Mouse (Mus musculus) forebrain, embryonic 15.5 days (tissue): Measurements from ENCODE around the gene Olfml1. TPM values are rescaled to one million over a fixed set of nuclear protein-coding genes. Genes with fewer than 3 reads are reported as not detected.

Experiments used
- ATAC-seq: fragments of 200-750 bp; cut with Nextera tagmentation; replicated peaks from 2 replicates; pipeline ENCODE4 v1.8.0; 2017; ENCODE audit warnings: mild to moderate bottlenecking, moderate TSS enrichment, moderate library complexity
- H3K27ac ChIP-seq: fragments of 300-500 bp; sonication (generic); replicated peaks from 2 replicates; pipeline ENCODE4 v1.5.1; 2015; ENCODE audit warnings: mild to moderate bottlenecking, inconsistent platforms
- H3K27me3 ChIP-seq: fragments of 300-500 bp; sonication (generic); 2 replicates; pipeline ENCODE4 v1.6.1; 2015; ENCODE audit warnings: inconsistent platforms
- H3K36me3 ChIP-seq: fragments of 300-500 bp; sonication (generic); 2 replicates; pipeline ENCODE4 v1.6.1; 2015; ENCODE audit warnings: mild to moderate bottlenecking, inconsistent platforms
- H3K4me1 ChIP-seq: fragments of 300-500 bp; sonication (generic); 2 replicates; pipeline ENCODE4 v1.6.1; 2015; ENCODE audit warnings: inconsistent platforms
- H3K4me2 ChIP-seq: fragments of 300-500 bp; sonication (generic); replicated peaks from 2 replicates; pipeline ENCODE4 v1.6.1; 2015; ENCODE audit warnings: mild to moderate bottlenecking, inconsistent platforms
- H3K4me3 ChIP-seq: fragments of 300-500 bp; sonication (generic); 2 replicates; pipeline ENCODE4 v1.5.1; 2015; ENCODE audit warnings: mild to moderate bottlenecking, inconsistent platforms
- H3K9ac ChIP-seq: fragments of 300-500 bp; sonication (generic); replicated peaks from 2 replicates; pipeline ENCODE4 v1.6.1; 2015; ENCODE audit warnings: mild to moderate bottlenecking, inconsistent platforms
- H3K9me3 ChIP-seq: fragments of 300-500 bp; sonication (generic); 2 replicates; pipeline ENCODE4 v1.6.1; 2016; ENCODE audit warnings: inconsistent platforms
- WGBS: fragments of 180-500 bp; shearing (Covaris S2); methylation state at CpG from one replicate; pipeline ENCODE4 v1.1.7; 2015; ENCODE audit warnings: mixed read lengths; 5-methylcytosine and 5-hydroxymethylcytosine counted together
- polyA plus RNA-seq: library from polyadenylated mRNA; unstranded; fragments of >200 nt; fragmentation: Nextera tagmentation; extraction: Ambion mirVana; gene quantifications from 2 replicates; pipeline ENCODE4 v1.2.1, GENCODE M21; 2015

Olfml1 gene
- polyA plus RNA-seq, result 2.2 and 2.7 TPM in 2 replicates

- no peaks in the 10 kb centered on the region for H3K27me3 ChIP-seq
- no peak within 1 kb of the TSS for H3K27ac ChIP-seq
- no peaks in the 10 kb centered on the region for H3K4me1 ChIP-seq
- no peak within 1 kb of the TSS for H3K4me3 ChIP-seq
- WGBS, result 57% methylated on average over 7 of the region's 7 CpGs
- no peak for ATAC-seq
- H3K36me3 ChIP-seq, result no peaks in the 10 kb centered on the region
- no peaks in the 10 kb centered on the region for H3K9me3 ChIP-seq
- H3K4me2 ChIP-seq, result no peak within 1 kb of the TSS
- no peak within 1 kb of the TSS for H3K9ac ChIP-seq
Observed at GRCm38 (mm10) chr7:107567261-107567671, at the start of gene Olfml1. Olfml1 (plus strand) TSS chr7:107567446.

GRCm38 (mm10) chr7:107519256-107520025 is 47.8 kb upstream of the Olfml1 start:
- 58% methylated on average over 12 of the region's 12 CpGs for WGBS
- H3K4me3 ChIP-seq, result no peak overlapping the region
- ATAC-seq, result peak; percentile 56

GRCm38 (mm10) chr7:107521411-107521810 is 45.8 kb upstream of the Olfml1 start:
- Histone ChIP-seq H3K27ac (no peak overlapping the region), H3K27me3 (no peaks in the 10 kb centered on the region), H3K4me3 (no peak overlapping the region), H3K36me3 (no peaks in the 10 kb centered on the region), H3K9ac (no peak overlapping the region), H3K9me3 (no peaks in the 10 kb centered on the region), H3K4me2 (no peak overlapping the region), H3K4me1 (peaks cover 12% of the 10 kb centered on the region)
- 89% methylated on average over 6 of the region's 6 CpGs for WGBS
- no peak for ATAC-seq

More at GRCm38 (mm10) chr7:107519256-107520025, 47.8 kb upstream of the Olfml1 start:
- Histone ChIP-seq H3K9me3 (no peaks in the 10 kb centered on the region), H3K4me2 (no peak overlapping the region), H3K36me3 (no peaks in the 10 kb centered on the region), H3K27me3 (no peaks in the 10 kb centered on the region), H3K27ac (no peak overlapping the region), H3K4me1 (peaks cover 18% of the 10 kb centered on the region), H3K9ac (no peak overlapping the region)

- no peaks in the 10 kb centered on the region for H3K9me3 ChIP-seq
- H3K4me2 ChIP-seq, result no peak overlapping the region
- H3K9ac ChIP-seq, result no peak overlapping the region
- no peak overlapping the region for H3K4me3 ChIP-seq
- H3K27me3 ChIP-seq, result no peaks in the 10 kb centered on the region
- no peak overlapping the region for H3K27ac ChIP-seq
- peak; percentile 72; the same call in 1 of the 2 replicates for ATAC-seq
- no peaks in the 10 kb centered on the region for H3K36me3 ChIP-seq
- no peaks in the 10 kb centered on the region for H3K4me1 ChIP-seq
- WGBS, result 6% methylated on average over 1 of the region's 1 CpGs
Observed at GRCm38 (mm10) chr7:107526299-107526698, 40.9 kb upstream of the Olfml1 start.

- no peaks in the 10 kb centered on the region for H3K27me3 ChIP-seq
- WGBS, result 57% methylated on average over 3 of the region's 3 CpGs
- H3K4me2 ChIP-seq, result no peak overlapping the region
- H3K9me3 ChIP-seq, result no peaks in the 10 kb centered on the region
- no peak overlapping the region for H3K9ac ChIP-seq
- H3K4me3 ChIP-seq, result no peak overlapping the region
- H3K4me1 ChIP-seq, result no peaks in the 10 kb centered on the region
- H3K27ac ChIP-seq, result no peak overlapping the region
- ATAC-seq, result peak; percentile 53
- no peaks in the 10 kb centered on the region for H3K36me3 ChIP-seq
Observed at GRCm38 (mm10) chr7:107528169-107528772, 39.0 kb upstream of the Olfml1 start.

- no peaks in the 10 kb centered on the region for H3K27me3 ChIP-seq
- H3K4me1 ChIP-seq, result no peaks in the 10 kb centered on the region
- H3K4me3 ChIP-seq, result no peak overlapping the region
- H3K27ac ChIP-seq, result no peak overlapping the region
- no peak overlapping the region for H3K4me2 ChIP-seq
- no peaks in the 10 kb centered on the region for H3K36me3 ChIP-seq
- ATAC-seq, result no peak
- no peaks in the 10 kb centered on the region for H3K9me3 ChIP-seq
- H3K9ac ChIP-seq, result no peak overlapping the region
- WGBS, result 84% methylated on average over 5 of the region's 5 CpGs
Observed at GRCm38 (mm10) chr7:107529364-107529763, 37.9 kb upstream of the Olfml1 start.

- H3K4me3 ChIP-seq, result no peak overlapping the region
- no peaks in the 10 kb centered on the region for H3K9me3 ChIP-seq
- no peak overlapping the region for H3K9ac ChIP-seq
- H3K36me3 ChIP-seq, result no peaks in the 10 kb centered on the region
- 81% methylated on average over 4 of the region's 4 CpGs for WGBS
- no peaks in the 10 kb centered on the region for H3K27me3 ChIP-seq
- no peak overlapping the region for H3K4me2 ChIP-seq
- ATAC-seq, result no peak
- H3K4me1 ChIP-seq, result no peaks in the 10 kb centered on the region
- H3K27ac ChIP-seq, result no peak overlapping the region
Observed at GRCm38 (mm10) chr7:107535311-107535710, 31.9 kb upstream of the Olfml1 start.

GRCm38 (mm10) chr7:107536516-107536915 is 30.7 kb upstream of the Olfml1 start:
- Histone ChIP-seq H3K4me1 (no peaks in the 10 kb centered on the region), H3K4me2 (no peak overlapping the region), H3K36me3 (no peaks in the 10 kb centered on the region), H3K4me3 (no peak overlapping the region), H3K27ac (no peak overlapping the region), H3K9me3 (no peaks in the 10 kb centered on the region), H3K9ac (no peak overlapping the region), H3K27me3 (no peaks in the 10 kb centered on the region)
- WGBS, result 22% methylated on average over 6 of the region's 6 CpGs
- no peak for ATAC-seq

- Histone ChIP-seq H3K4me2 (no peak overlapping the region), H3K9ac (no peak overlapping the region), H3K27ac (no peak overlapping the region), H3K27me3 (no peaks in the 10 kb centered on the region), H3K36me3 (no peaks in the 10 kb centered on the region), H3K4me3 (no peak overlapping the region), H3K9me3 (no peaks in the 10 kb centered on the region), H3K4me1 (no peaks in the 10 kb centered on the region)
- no peak for ATAC-seq
- 63% methylated on average over 4 of the region's 4 CpGs for WGBS
Observed at GRCm38 (mm10) chr7:107540034-107540433, 27.2 kb upstream of the Olfml1 start.

- Histone ChIP-seq H3K9ac (no peak overlapping the region), H3K36me3 (no peaks in the 10 kb centered on the region), H3K27ac (no peak overlapping the region), H3K4me1 (no peaks in the 10 kb centered on the region), H3K27me3 (no peaks in the 10 kb centered on the region), H3K4me2 (no peak overlapping the region), H3K4me3 (no peak overlapping the region), H3K9me3 (no peaks in the 10 kb centered on the region)
- 43% methylated on average over 1 of the region's 1 CpGs for WGBS
- ATAC-seq, result no peak
Observed at GRCm38 (mm10) chr7:107545011-107545410, 22.2 kb upstream of the Olfml1 start.

GRCm38 (mm10) chr7:107547872-107548271 is 19.4 kb upstream of the Olfml1 start:
- Histone ChIP-seq H3K27me3 (no peaks in the 10 kb centered on the region), H3K4me1 (no peaks in the 10 kb centered on the region), H3K4me3 (no peak overlapping the region), H3K9me3 (no peaks in the 10 kb centered on the region), H3K9ac (no peak overlapping the region), H3K4me2 (no peak overlapping the region), H3K36me3 (no peaks in the 10 kb centered on the region), H3K27ac (no peak overlapping the region)
- 94% methylated on average over 3 of the region's 3 CpGs for WGBS
- ATAC-seq, result no peak

- no peak overlapping the region for H3K4me3 ChIP-seq
- ATAC-seq, result no peak
- H3K9me3 ChIP-seq, result no peaks in the 10 kb centered on the region
- no peaks in the 10 kb centered on the region for H3K27me3 ChIP-seq
- no peaks in the 10 kb centered on the region for H3K4me1 ChIP-seq
- no peak overlapping the region for H3K9ac ChIP-seq
- H3K27ac ChIP-seq, result no peak overlapping the region
- no peak overlapping the region for H3K4me2 ChIP-seq
- no peaks in the 10 kb centered on the region for H3K36me3 ChIP-seq
- 80% methylated on average over 1 of the region's 1 CpGs for WGBS
Observed at GRCm38 (mm10) chr7:107553461-107553860, 13.8 kb upstream of the Olfml1 start.
